Mouse (Mus musculus) common myeloid progenitor, adult 5-6 weeks (primary cell): Measurements from ENCODE around the gene Fev. TPM values are rescaled to one million over a fixed set of nuclear protein-coding genes. Genes with fewer than 3 reads are reported as not detected.

Experiments
- ATAC-seq: replicated peaks from 2 replicates; pipeline ENCODE4 v1.8.0; 2016; ENCODE audit warnings: low read depth, mild to moderate bottlenecking, moderate TSS enrichment, inconsistent platforms; ENCODE audit not compliant: poor library complexity, severe bottlenecking
- total RNA-seq: library from RNA; stranded (forward); fragments of 200-1000, 187-1606 nt; gene quantifications from 2 replicates; pipeline ENCODE4 v1.2.3, GENCODE M21; 2017

The Fev gene
- total RNA-seq = not detected in 2 replicates

GRCm38 (mm10) chr1:74885369-74886042 lies at the start of gene Fev:
Gene Fev (minus strand): TSS chr1:74885419.
- 0 out of 2 replicates have a peak, but pooled peaks have one; percentile 15 for ATAC-seq

- ATAC-seq = no peak
Observed at GRCm38 (mm10) chr1:74927621-74928296, 42.5 kb upstream of the Fev start.

DNA sequence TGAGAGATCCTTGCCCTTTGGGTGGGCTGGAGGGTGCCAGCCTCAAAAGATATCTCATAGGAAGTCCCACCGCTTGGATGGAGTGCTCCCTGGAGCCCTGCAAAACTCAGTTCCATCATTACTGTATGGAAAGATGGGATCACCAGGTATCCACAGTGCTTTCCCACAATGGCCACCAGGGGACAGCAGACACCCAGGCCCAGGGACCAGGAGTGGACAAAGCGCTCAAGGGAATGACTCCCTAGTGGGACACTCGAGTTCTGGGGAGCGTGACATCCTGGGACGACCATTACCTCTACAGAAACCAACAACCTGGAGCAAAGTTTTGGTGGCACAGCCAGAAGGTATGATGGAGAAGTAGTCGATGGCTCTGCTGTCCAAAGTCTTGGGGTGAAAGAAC lies 41.5 kb upstream of the Fev start:
- ATAC-seq = 0 out of 2 replicates have a peak, but pooled peaks have one; percentile 36

DNA sequence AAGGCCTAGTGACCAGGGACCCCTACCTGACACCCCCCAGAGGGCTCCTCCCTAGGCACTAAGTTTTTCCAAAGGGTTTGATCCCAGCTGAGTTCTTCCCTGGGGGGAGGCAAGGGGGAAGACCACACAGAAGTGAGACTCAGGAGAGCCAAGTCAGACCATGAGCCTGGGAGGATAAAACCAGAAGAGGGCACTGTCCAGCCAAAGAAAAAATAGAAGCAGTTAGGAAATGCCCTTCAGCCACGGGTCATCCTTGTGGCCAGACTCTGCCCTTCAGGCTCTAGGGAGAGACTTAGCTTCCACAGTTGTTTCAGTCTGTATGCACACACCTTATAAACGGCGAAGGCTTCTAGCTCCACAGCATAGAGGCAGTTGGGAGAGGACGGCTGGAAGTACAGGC lies 39.2 kb upstream of the Fev start:
- no peak for ATAC-seq

- 0 out of 2 replicates have a peak, but pooled peaks have one; percentile 29 for ATAC-seq
Observed at GRCm38 (mm10) chr1:74915706-74916105, 30.5 kb upstream of the Fev start.

- ATAC-seq = no peak
Observed at GRCm38 (mm10) chr1:74902191-74902590, 17.0 kb upstream of the Fev start.

GRCm38 (mm10) chr1:74901686-74902085 lies 16.5 kb upstream of the Fev start:
- ATAC-seq = 0 out of 2 replicates have a peak, but pooled peaks have one; percentile 53

DNA sequence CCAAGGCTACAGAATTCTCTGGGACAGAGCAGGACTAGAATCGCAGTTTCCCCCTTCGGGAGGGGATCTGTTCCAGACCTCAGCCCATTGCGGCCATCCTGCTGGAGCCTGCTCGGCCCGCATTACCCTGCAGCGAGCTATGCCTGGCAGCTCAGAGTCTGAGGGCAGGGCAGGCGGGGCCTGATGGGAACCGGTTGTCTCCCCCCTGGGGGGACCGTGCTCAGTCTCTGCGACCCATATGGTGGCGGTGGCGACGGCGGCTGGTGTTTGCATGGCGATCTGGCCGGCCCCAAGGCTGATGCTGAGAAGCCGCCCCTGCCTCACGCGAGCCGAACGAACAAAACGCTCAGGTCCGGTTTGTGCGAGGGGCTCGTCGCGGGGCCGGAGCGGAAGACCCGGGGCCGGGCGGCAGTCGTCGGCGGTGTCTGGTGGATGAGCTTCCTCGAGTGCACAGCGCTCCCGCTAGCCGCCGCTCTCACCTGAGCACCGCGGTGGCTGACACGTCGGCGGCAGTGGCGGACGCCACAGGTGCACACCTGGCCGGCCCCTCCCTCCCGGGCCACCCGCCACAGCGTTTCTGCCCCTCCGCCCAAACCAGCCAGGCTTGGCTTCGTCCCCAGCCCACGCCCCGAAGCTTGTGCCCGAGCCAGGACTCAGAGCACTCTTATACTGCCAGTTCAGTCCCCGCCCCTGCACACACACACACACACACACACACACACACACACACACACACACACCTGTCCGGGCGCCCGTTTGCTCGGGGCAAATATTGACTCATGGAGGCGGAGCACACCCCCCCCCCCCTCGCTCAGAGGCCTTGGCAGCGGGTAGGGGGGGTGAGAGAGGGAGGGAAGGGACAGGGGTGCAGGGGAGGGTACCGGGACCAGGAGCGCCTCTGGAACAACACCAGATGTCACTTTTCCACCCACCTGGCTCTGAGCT lies 15.4 kb upstream of the Fev start:
- ATAC-seq = no peak

- ATAC-seq = no peak
Observed at GRCm38 (mm10) chr1:74898656-74899431, 13.6 kb upstream of the Fev start.

DNA sequence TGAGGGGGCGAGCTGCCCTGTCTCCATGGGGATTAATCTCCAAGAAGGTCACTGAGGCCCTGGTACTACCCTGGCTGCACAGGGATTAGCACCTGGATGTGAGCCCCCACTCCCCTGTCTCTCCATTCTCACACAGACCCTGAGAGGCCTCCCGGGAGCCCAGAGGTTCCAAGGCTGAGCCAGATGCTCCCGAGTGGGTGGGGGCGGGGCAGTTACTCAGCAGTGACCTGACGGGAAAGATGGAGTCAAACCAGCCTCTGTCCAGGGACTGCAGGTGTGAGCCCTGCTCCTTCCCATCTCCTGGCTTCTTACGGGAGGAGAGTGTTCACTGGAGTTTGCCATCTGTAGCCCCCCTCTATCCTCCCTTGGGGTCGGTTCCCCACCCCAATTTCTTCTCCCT lies 12.8 kb upstream of the Fev start:
- ATAC-seq = no peak

DNA sequence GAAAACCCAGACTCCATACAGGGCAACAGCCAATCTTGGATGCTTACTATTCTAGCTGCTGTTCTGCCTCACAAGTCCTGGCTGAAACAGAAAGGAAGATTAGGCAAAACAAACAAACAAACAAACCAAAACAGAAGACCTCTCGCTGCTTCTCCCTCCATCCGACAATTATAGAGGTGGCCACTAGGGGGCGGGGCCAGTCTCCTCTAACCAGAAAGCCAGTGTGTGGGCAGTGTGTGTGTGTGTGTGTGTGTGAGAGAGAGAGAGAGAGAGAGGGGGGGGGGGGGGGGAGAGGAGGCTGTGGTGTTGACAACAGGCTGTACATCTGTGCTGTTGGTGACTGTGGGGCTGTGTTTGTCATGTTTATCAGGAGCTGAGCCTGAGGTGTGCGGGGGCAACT lies 9.7 kb upstream of the Fev start:
- ATAC-seq = no peak

GRCm38 (mm10) chr1:74893134-74893855 lies 8.1 kb upstream of the Fev start, which contains the start of gene Cryba2:
Gene Cryba2 (minus strand): TSS chr1:74893143.
- peak; percentile 62 for ATAC-seq

DNA sequence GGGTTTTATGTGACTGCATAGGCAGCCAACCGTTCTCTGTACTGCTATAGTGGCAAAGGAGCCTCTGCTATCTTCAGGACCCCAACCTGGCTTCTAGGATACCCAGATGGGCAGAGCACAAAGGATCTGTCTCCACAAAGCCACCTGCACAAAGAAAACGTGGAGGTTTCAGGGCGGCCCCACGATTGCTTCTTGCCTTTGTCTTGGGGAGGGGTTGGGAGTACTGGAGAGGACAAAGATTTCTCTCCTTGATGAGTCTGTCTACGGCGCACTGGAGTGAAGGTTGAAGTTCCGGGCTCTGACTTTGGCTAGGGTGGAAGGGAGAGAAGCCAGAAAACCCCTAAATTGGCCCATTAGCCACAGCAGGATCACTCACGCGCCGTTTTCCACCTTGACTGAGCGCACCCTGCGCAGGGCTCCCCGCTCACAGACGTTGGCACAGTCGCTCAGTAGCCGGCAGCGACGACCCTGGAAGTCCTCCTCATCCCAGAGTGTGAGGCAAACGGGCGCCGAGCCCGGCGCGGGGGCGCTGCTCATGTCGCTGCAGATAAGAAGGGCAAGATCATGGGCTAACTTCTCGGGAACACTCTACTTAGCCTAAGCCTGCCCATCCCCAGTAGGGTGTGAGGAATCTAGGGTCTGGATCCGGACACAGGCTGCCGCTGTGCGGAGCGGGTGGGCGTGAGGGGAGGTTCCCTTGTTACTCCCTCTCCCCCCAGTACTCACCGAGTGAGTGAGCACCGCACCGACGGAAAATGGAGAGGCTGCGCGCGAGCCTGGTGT lies 7.3 kb upstream of the Fev start:
- ATAC-seq = no peak

DNA sequence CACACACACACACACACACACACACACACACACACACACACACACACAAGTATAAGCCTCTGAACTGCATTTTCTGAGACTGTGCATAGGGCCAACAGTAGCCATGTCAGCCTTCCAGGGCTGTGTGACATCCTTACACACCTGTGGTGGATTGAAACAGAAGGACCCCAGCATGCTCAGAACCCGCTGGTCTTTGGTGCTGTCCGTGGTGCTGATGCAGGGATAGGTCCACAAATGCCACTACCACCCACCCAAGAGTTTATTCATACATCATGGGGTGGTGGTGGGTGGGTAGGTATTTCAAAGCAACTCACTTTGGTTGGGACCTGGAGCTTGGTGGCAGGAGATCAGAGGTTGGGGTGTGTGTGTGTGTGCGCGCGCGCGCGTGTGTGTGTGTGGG lies 6.3 kb upstream of the Fev start:
- ATAC-seq = peak; percentile 62; the same call in 1 of the 2 replicates

DNA sequence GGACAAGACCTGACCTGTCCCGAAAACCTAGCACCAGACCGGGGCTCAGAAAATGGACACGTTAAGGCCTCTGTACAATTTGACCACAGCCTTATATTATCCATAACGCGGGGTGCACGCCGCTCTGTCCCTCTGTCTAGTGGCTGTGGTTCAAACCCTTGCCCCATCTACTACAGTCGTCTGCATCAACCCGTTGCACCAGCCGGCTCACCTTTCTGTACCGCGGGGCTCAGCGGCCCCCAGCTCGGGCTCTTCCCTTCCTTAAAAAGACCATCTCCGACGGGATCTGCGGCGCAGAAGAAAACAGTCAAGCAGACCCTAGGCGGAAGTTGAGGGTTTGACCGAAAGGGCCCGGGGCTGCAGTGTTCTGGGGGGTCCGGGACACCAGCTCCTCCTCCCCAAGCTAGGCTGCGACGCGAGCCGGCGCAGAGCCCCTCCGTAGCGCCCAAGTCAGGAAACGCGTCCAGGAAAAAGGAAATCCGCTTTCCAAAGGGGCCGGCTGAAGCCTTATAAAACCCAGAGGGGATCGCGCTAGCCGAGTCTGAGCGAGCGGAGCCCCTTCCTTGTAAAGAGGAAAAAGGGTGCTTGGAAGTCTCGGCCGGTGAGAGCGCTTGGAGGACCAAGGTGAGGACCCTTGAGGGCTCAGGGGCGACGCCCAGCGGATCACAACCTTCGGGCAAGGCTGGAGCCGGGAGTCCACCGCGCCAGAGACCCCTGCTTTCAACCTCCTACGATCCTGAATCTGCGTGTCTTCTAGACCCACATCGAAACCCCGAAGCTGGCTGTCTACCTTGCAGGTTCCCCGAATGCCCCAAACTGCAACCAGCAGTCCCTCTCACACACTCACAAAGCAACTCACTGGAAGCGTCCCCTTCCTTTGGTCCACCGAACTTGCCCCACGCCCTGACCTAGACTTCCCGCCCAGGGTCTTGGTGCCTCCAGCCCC lies 750 bp downstream of the Fev start:
- no peak; the same call in 1 of the 2 replicates for ATAC-seq

- ATAC-seq = no peak
Observed at GRCm38 (mm10) chr1:74883441-74883840, 1.8 kb downstream of the Fev start.

DNA sequence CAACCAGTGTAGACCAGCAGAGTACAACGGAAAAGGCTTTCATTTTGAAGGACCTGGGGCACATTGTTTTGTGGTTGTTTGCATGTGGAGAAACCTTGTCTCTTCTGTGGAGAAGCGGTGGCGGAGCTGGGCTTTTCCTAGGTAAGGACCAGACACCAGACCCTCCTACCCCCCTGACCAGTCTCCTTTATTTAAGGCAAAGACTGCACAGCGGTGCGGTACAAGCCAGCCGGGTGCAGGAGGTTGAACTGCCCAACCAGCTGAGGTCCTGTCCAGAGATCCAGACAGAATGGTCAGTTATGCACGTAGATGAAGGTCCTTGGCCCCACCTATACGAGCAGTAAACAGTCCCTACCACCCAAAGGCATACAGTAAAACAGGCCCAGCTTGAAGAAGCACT lies 2.4 kb downstream of the Fev start:
- ATAC-seq = no peak
